Mouse (Mus musculus) myocyte (in vitro differentiated cells): ENCODE measurements around the gene Lsm14b.

Source experiments
- CEBPB ChIP-seq: IDR thresholded peaks from 2 replicates; pipeline ENCODE4 v1.6.1; 2011; ENCODE audit warnings: mild to moderate bottlenecking, moderate library complexity; ENCODE audit not compliant: poor library complexity, insufficient read depth, severe bottlenecking
- E2F4 ChIP-seq: IDR thresholded peaks from one replicate; pipeline ENCODE4 v1.6.1; 2011; ENCODE audit warnings: mild to moderate bottlenecking, control low read depth, moderate library complexity; ENCODE audit not compliant: insufficient read depth
- MAX ChIP-seq: IDR thresholded peaks from one replicate; pipeline ENCODE4 v1.6.1; 2011; ENCODE audit warnings: low read depth, mild to moderate bottlenecking, control low read depth
- MYOD1 ChIP-seq, 3 experiments: IDR thresholded peaks; one replicate each; pipeline ENCODE4 v1.6.1; 2011; ENCODE audit warnings: control low read depth in 2 of 3, low read depth in 2 of 3, mild to moderate bottlenecking in 2 of 3, moderate library complexity in 1 of 3; ENCODE audit not compliant: insufficient read length in 2 of 3, control insufficient read depth in 1 of 3
- MYOG ChIP-seq, 3 experiments: IDR thresholded peaks; one replicate each; pipeline ENCODE4 v1.6.1; 2011; ENCODE audit warnings: control low read depth in 2 of 3, low read depth in 2 of 3, mild to moderate bottlenecking in 2 of 3; ENCODE audit not compliant: insufficient read length in 2 of 3, control insufficient read depth in 1 of 3, insufficient read depth in 1 of 3
- POLR2A ChIP-seq: IDR thresholded peaks from one replicate; pipeline ENCODE4 v1.6.1; 2011; ENCODE audit warnings: low read depth, mild to moderate bottlenecking, control low read depth, moderate library complexity; ENCODE audit not compliant: insufficient read length
- POLR2AphosphoS2 ChIP-seq: IDR thresholded peaks from one replicate; pipeline ENCODE4 v1.6.1; 2011; ENCODE audit warnings: low read depth, control low read depth; ENCODE audit not compliant: insufficient read length
- TCF12 ChIP-seq: IDR thresholded peaks from one replicate; pipeline ENCODE4 v1.6.1; 2011; ENCODE audit warnings: mild to moderate bottlenecking, control low read depth; ENCODE audit not compliant: poor library complexity, insufficient read depth, severe bottlenecking
- TCF3 ChIP-seq: IDR thresholded peaks from one replicate; pipeline ENCODE4 v1.6.1; 2011; ENCODE audit warnings: low read depth, control low read depth; ENCODE audit not compliant: insufficient read length
- USF1 ChIP-seq: IDR thresholded peaks from one replicate; pipeline ENCODE4 v1.6.1; 2011; ENCODE audit warnings: low read depth, mild to moderate bottlenecking, control low read depth, moderate library complexity

DNA sequence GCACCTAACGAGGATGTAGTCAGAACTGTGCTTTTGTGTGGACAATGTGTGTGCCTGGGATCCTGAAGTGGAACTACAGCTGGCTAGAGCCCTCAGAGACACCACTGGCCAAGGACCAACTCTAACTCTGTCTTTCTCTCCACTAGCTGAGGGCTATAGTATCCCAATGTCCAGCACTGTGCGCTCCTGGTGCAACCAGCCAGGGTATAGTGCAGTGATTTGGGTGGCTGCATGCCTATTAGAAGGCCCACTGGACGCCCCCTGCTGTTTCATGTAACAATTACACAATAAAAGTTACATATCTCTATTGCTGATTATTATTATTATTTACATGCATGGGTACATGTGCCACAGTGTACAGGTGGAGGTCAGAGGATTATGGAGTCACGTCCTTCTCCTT is 20.5 kb downstream of the Lsm14b start:
- TF ChIP-seq USF1 = no peak
- no peak for TF ChIP-seq POLR2A
- no peak for TF ChIP-seq MYOD1 (IDR thresholded peaks at IDR 0.05; ENCODE audit: control insufficient read depth in 1 of 3, insufficient read length in 2 of 3, low read depth in 2 of 3)
- TF ChIP-seq POLR2AphosphoS2 = no peak
- TF ChIP-seq MAX = no peak
- TF ChIP-seq MYOG (IDR thresholded peaks at IDR 0.05; ENCODE audit: control insufficient read depth in 1 of 3, insufficient read depth in 1 of 3, insufficient read length in 2 of 3, low read depth in 2 of 3) = no peak
- no peak for TF ChIP-seq TCF3
- TF ChIP-seq CEBPB = no peak
- TF ChIP-seq TCF12 = no peak
- TF ChIP-seq E2F4 = no peak
